Mouse (Mus musculus) heart, embryonic 14.5 days (tissue): ENCODE measurements at regions not wholly inside any gene's neighbourhood (a gene's known extent, or its start where the extent isn't known, plus 50 kb on each side); places are given as distances from the start of the nearest gene placed in this dataset.

Experiments used
- ATAC-seq: fragments of 200-750 bp; cut with Nextera tagmentation; 2 replicates; pipeline ENCODE4 v1.8.0; 2017; ENCODE audit warnings: low read depth, moderate TSS enrichment; ENCODE audit not compliant: insufficient number of reproducible peaks, insufficient read depth, low FRiP score
- H3K27ac ChIP-seq, 2 experiments: fragments of 200-500 bp in 1 of 2; fragments of 300-500 bp in 1 of 2; sonication (generic) in 1 of 2; replicated peaks in 1 of 2; 2 replicates each; pipeline ENCODE4 v1.5.1; 2012 to 2014; ENCODE audit warnings: low read depth in 2 of 2, low read length in 2 of 2, control low read depth in 1 of 2, mild to moderate bottlenecking in 1 of 2, mixed read lengths in 1 of 2; ENCODE audit not compliant: control insufficient read depth in 1 of 2, insufficient read depth in 1 of 2
- H3K27me3 ChIP-seq: fragments of 300-500 bp; sonication (generic); 2 replicates; pipeline ENCODE4 v1.6.1; 2014; ENCODE audit warnings: mild to moderate bottlenecking, low read length, control low read depth; ENCODE audit not compliant: control insufficient read depth, insufficient read depth
- H3K36me3 ChIP-seq: fragments of 300-500 bp; sonication (generic); 2 replicates; pipeline ENCODE4 v1.6.1; 2014; ENCODE audit warnings: mild to moderate bottlenecking, control low read depth, low read length, mixed read lengths; ENCODE audit not compliant: control insufficient read depth, insufficient read depth
- H3K4me1 ChIP-seq, 2 experiments: fragments of 200-500 bp in 1 of 2; fragments of 300-500 bp in 1 of 2; sonication (generic) in 1 of 2; 2 replicates each; pipeline ENCODE4 v1.6.1; 2012 to 2014; ENCODE audit warnings: low read length in 2 of 2, control low read depth in 1 of 2, mixed read lengths in 1 of 2; ENCODE audit not compliant: control insufficient read depth in 2 of 2, insufficient read depth in 2 of 2
- H3K4me2 ChIP-seq: fragments of 300-500 bp; sonication (generic); 2 replicates; pipeline ENCODE4 v1.6.1; 2014; ENCODE audit warnings: mild to moderate bottlenecking, low read length
- H3K4me3 ChIP-seq, 2 experiments: fragments of 200-500 bp in 1 of 2; fragments of 300-500 bp in 1 of 2; sonication (generic) in 1 of 2; 2 replicates each; pipeline ENCODE4 v1.5.1; 2012 to 2014; ENCODE audit warnings: low read length in 2 of 2, mild to moderate bottlenecking in 2 of 2, control low read depth in 1 of 2, low read depth in 1 of 2, moderate library complexity in 1 of 2; ENCODE audit not compliant: control insufficient read depth in 1 of 2, insufficient read depth in 1 of 2
- H3K9ac ChIP-seq: fragments of 300-500 bp; sonication (generic); 2 replicates; pipeline ENCODE4 v1.6.1; 2014; ENCODE audit warnings: mild to moderate bottlenecking, low read length
- H3K9me3 ChIP-seq: fragments of 300-500 bp; sonication (generic); 2 replicates; pipeline ENCODE4 v1.6.1; 2016; ENCODE audit warnings: low read length, control low read depth; ENCODE audit not compliant: control insufficient read depth
- WGBS: fragments of 180-500 bp; shearing (Covaris S2); extraction: QIAGEN DNeasy Blood & Tissue Kit; methylation state at CpG from one replicate; pipeline ENCODE4 v1.1.7; 2014; 5-methylcytosine and 5-hydroxymethylcytosine counted together

GRCm38 (mm10) chr3:41220746-41221145, 137.9 kb upstream of the Pgrmc2 start:
- Histone ChIP-seq H3K4me3 (no peak overlapping the region), H3K4me1 (no peaks in the 10 kb centered on the region), H3K27me3 (no peaks in the 10 kb centered on the region), H3K4me2 (no peak overlapping the region), H3K27ac (no peak overlapping the region), H3K9me3 (no peaks in the 10 kb centered on the region), H3K9ac (no peak overlapping the region), H3K36me3 (no peaks in the 10 kb centered on the region)
- no peak for ATAC-seq

GRCm38 (mm10) chr3:41217770-41218169, 134.9 kb upstream of the Pgrmc2 start:
- no peak for ATAC-seq
- Histone ChIP-seq H3K36me3 (no peaks in the 10 kb centered on the region), H3K9me3 (no peaks in the 10 kb centered on the region), H3K27me3 (no peaks in the 10 kb centered on the region), H3K4me2 (no peak overlapping the region), H3K9ac (no peak overlapping the region), H3K4me1 (no peaks in the 10 kb centered on the region), H3K4me3 (no peak overlapping the region), H3K27ac (no peak overlapping the region)
- 86% methylated on average over 3 of the region's 3 CpGs for WGBS

DNA sequence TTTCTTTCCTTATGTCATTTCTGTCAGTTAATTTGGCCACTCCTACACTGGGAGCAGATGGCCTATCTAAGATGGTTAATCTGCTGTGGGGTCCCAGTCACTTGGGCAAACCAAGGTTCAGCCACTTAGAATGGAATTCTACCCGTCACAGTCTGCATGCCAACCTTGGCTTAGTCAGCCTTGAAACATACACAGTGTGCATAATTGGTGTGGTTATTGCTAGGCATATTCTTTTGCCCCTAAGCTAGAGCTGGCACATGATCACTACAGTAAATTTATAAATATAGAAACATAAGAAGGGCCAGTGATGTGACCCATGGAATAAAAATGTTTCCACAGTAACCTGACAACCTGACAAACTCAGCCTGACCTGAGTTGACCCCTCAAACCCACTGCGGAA, 130.7 kb upstream of the Pgrmc2 start:
- no peak overlapping the region for H3K9ac ChIP-seq
- no peak for ATAC-seq
- 65% methylated on average over 2 of the region's 2 CpGs for WGBS
- no peaks in the 10 kb centered on the region for H3K9me3 ChIP-seq
- no peaks in the 10 kb centered on the region for H3K36me3 ChIP-seq
- no peak overlapping the region for H3K4me2 ChIP-seq
- no peaks in the 10 kb centered on the region for H3K4me1 ChIP-seq
- H3K27me3 ChIP-seq = no peaks in the 10 kb centered on the region
- no peak overlapping the region for H3K27ac ChIP-seq
- H3K4me3 ChIP-seq = no peak overlapping the region

GRCm38 (mm10) chr3:41210333-41210732, 127.5 kb upstream of the Pgrmc2 start:
- 80% methylated on average over 7 of the region's 7 CpGs for WGBS
- H3K27ac ChIP-seq = no peak overlapping the region
- H3K9ac ChIP-seq = no peak overlapping the region
- ATAC-seq = no peak
- H3K4me3 ChIP-seq = no peak overlapping the region
- H3K9me3 ChIP-seq = no peaks in the 10 kb centered on the region
- H3K36me3 ChIP-seq = no peaks in the 10 kb centered on the region
- no peaks in the 10 kb centered on the region for H3K27me3 ChIP-seq
- no peak overlapping the region for H3K4me2 ChIP-seq
- no peaks in the 10 kb centered on the region for H3K4me1 ChIP-seq

DNA sequence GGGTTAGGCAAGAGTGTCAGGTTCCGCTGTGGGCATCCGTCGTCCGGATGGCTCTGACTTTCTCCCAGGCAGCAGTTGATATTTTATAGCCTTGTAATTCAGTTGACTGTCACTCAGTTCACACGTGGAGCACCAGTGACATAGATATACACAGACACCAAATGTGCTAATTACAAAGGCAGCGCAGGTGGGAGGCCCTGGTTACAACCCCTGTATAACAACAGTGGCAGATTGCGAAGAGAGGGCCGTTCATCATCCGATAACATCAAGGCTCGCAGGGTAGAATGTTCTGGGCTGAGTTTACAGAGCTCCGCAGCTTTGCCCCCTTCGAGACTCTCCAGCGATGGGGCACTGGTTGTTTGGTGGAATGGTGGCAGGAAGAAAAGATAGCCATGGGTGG, 120.0 kb upstream of the Pgrmc2 start:
- Histone ChIP-seq H3K4me1 (peaks cover 8 to 14% of the 10 kb centered on the region in 2 experiments), H3K36me3 (no peaks in the 10 kb centered on the region), H3K9me3 (no peaks in the 10 kb centered on the region), H3K4me2 (no peak overlapping the region), H3K4me3 (no peak overlapping the region), H3K9ac (no peak overlapping the region), H3K27me3 (no peaks in the 10 kb centered on the region), H3K27ac (no peak overlapping the region)
- ATAC-seq = no peak
- 83% methylated on average over 13 of the region's 13 CpGs for WGBS

- H3K4me3 ChIP-seq = no peak overlapping the region
- H3K4me2 ChIP-seq = no peak overlapping the region
- H3K36me3 ChIP-seq = no peaks in the 10 kb centered on the region
- H3K27ac ChIP-seq = no peak overlapping the region
- peaks cover 11 to 19% of the 10 kb centered on the region in 2 experiments for H3K4me1 ChIP-seq
- H3K27me3 ChIP-seq = no peaks in the 10 kb centered on the region
- H3K9me3 ChIP-seq = no peaks in the 10 kb centered on the region
- whole genome bisulfite sequencing = 35% methylated on average over 4 of the region's 4 CpGs
- no peak for ATAC-seq
- no peak overlapping the region for H3K9ac ChIP-seq
Measured at GRCm38 (mm10) chr3:41201782-41202181, 118.9 kb upstream of the Pgrmc2 start.

GRCm38 (mm10) chr3:41200026-41200425, 117.2 kb upstream of the Pgrmc2 start:
- H3K4me3 ChIP-seq = no peak overlapping the region
- no peak overlapping the region for H3K4me2 ChIP-seq
- no peak overlapping the region for H3K27ac ChIP-seq
- H3K9ac ChIP-seq = no peak overlapping the region
- 64% methylated on average over 5 of the region's 5 CpGs for WGBS
- H3K36me3 ChIP-seq = no peaks in the 10 kb centered on the region
- ATAC-seq = no peak
- H3K27me3 ChIP-seq = no peaks in the 10 kb centered on the region
- no peaks in the 10 kb centered on the region for H3K9me3 ChIP-seq
- H3K4me1 ChIP-seq = peaks cover 17 to 26% of the 10 kb centered on the region in 2 experiments

DNA sequence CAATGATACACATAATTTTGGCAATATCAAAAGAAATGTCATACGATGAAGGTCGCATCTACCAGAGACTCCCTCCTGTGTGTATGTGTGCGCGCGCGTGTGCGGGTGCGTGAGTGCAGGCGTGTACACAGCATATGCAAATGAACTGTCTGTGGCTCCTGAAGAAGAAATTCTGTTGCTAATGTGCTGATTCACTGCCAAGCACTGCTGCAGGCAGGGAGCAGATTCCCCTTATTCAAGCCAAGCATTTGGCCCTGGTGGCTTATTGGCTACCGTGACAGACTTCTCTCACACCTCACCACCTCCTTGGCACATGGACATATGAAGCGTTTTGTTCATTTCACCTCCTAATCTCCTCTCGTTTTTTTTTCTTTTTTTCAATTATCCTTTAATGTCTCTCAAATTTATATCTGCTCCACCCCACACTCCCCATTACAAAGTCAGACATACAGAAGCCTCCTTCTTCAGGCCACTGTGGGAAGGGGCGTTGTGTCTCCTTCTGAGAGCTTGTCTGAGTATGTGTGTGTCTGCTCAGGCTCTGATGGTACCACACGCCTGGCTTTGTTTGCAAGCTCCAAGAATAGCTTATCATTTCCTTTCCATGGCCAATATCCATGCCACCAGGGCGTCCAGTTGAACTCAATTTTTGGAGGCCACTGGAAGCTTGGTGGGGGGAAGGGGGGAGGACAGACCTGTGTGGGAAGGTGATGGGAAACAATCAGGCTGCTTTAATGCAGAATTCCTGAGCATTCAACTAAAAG, 115.5 kb upstream of the Pgrmc2 start:
- H3K4me3 ChIP-seq = no peak overlapping the region
- peaks cover 25 to 36% of the 10 kb centered on the region in 2 experiments for H3K4me1 ChIP-seq
- no peak overlapping the region for H3K9ac ChIP-seq
- H3K4me2 ChIP-seq = no peak overlapping the region
- peak overlapping the region; percentile 31 to 73 for H3K27ac ChIP-seq
- H3K27me3 ChIP-seq = no peaks in the 10 kb centered on the region
- 0 out of 2 replicates have a peak, but pooled peaks have one; percentile 58 for ATAC-seq
- no peaks in the 10 kb centered on the region for H3K9me3 ChIP-seq
- 63% methylated on average over 15 of the region's 15 CpGs for WGBS
- H3K36me3 ChIP-seq = no peaks in the 10 kb centered on the region
